ENCODE assay signal across 8 mouse cellular contexts in the genomic region with DNA sequence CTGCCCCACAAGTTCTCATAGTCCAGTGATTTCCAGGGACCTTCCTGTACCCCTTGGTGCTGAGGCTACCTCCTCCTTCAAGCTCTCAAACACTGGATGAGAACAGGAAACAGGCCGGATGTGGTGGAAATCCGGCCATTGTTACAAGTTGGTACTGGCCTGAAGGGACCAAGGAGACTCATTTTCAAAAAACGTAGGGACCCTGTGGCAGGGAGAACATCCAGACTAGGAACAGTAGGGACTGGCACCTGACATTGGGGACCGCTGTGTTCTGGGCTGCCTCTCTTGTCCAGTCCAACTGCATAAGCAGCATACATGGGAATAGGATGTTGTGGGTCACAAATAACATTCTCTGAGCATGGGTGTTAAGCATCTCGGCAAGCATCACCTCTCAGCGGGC. TPM values are rescaled to one million over a fixed set of nuclear protein-coding genes. Genes with fewer than 3 reads are reported as not detected.
DNase-seq lines count a peak whose midpoint lies in the region; ATAC-seq and TF ChIP-seq lines count a peak whose summit lies in the region.

No protein-coding gene starts in this region.

- peak overlapping the region; percentile 26 for H3K27ac ChIP-seq in liver, adult 2 months (replicated peaks; ENCODE audit: insufficient read depth, low read depth, low read length)
- H3K27ac ChIP-seq in intestine, embryonic 15.5 days, result no peak overlapping the region
- H3K27ac ChIP-seq in liver, postnatal 0 days (ENCODE audit: low read depth), result peak overlapping the region; percentile 62; the same call in 1 of the 2 replicates
- H3K27ac ChIP-seq in stomach, postnatal 0 days (replicated peaks), result 0 out of 2 replicates have a peak overlapping the region, but pooled peaks have one; percentile 2

- H3K4me3 ChIP-seq in liver, adult 2 months (ENCODE audit: insufficient read depth, low read depth, low read length), result no peak overlapping the region; the same call in 1 of the 2 replicates
- H3K4me3 ChIP-seq in intestine, embryonic 15.5 days (replicated peaks), result no peak overlapping the region
- no peak overlapping the region for H3K4me3 ChIP-seq in liver, postnatal 0 days (ENCODE audit: low read depth, low read length)
- H3K4me3 ChIP-seq in stomach, postnatal 0 days (ENCODE audit: low read depth, low read length), result no peak overlapping the region

- peak overlapping the region; percentile 32; the same call in 1 of the 2 replicates for H3K9ac ChIP-seq in liver, adult 2 months (ENCODE audit: low read depth, low read length)
- no peak overlapping the region for H3K9ac ChIP-seq in intestine, embryonic 15.5 days
- H3K9ac ChIP-seq in liver, postnatal 0 days (replicated peaks), result no peak overlapping the region; the same call in 1 of the 2 replicates
- no peak overlapping the region for H3K9ac ChIP-seq in stomach, postnatal 0 days (ENCODE audit: low read length)

- TF ChIP-seq CTCF in liver, adult 2 months (IDR thresholded peaks at IDR 0.05; ENCODE audit: low read depth, low read length), result no peak
- no peak for TF ChIP-seq CTCF in liver, postnatal 0 days (IDR thresholded peaks at IDR 0.05; ENCODE audit: low read depth)
- TF ChIP-seq CTCF in stomach, postnatal 0 days (IDR thresholded peaks at IDR 0.05; ENCODE audit: low read depth), result no peak

- H3K9me3 ChIP-seq in intestine, embryonic 15.5 days, result no peaks in the 10 kb centered on the region
- no peaks in the 10 kb centered on the region for H3K9me3 ChIP-seq in liver, postnatal 0 days (ENCODE audit: low read length)
- H3K9me3 ChIP-seq in stomach, postnatal 0 days (ENCODE audit: control insufficient read depth, low read length), result no peaks in the 10 kb centered on the region

- no peaks in the 10 kb centered on the region for H3K27me3 ChIP-seq in liver, adult 2 months (ENCODE audit: control insufficient read depth, insufficient read depth, low read length)
- H3K27me3 ChIP-seq in intestine, embryonic 15.5 days (replicated peaks), result no peaks in the 10 kb centered on the region
- no peaks in the 10 kb centered on the region for H3K27me3 ChIP-seq in liver, postnatal 0 days (ENCODE audit: insufficient read depth, low read length)
- H3K27me3 ChIP-seq in stomach, postnatal 0 days (ENCODE audit: control insufficient read depth, insufficient read depth, low read length), result no peaks in the 10 kb centered on the region

- H3K4me1 ChIP-seq in liver, adult 2 months (ENCODE audit: control insufficient read depth, insufficient read depth, low read length), result peaks cover 11% of the 10 kb centered on the region
- peaks cover 17% of the 10 kb centered on the region for H3K4me1 ChIP-seq in intestine, embryonic 15.5 days (replicated peaks)
- peaks cover 31% of the 10 kb centered on the region for H3K4me1 ChIP-seq in liver, postnatal 0 days (ENCODE audit: insufficient read depth)
- 0 out of 2 replicates have a peak, but pooled peaks cover 4% of the 10 kb centered on the region for H3K4me1 ChIP-seq in stomach, postnatal 0 days (replicated peaks; ENCODE audit: control insufficient read depth, insufficient read depth)

- no peak for ATAC-seq in intestine, embryonic 15.5 days
- no peak for ATAC-seq in liver, postnatal 0 days
- ATAC-seq in stomach, postnatal 0 days (ENCODE audit: low FRiP score, low TSS enrichment), result no peak
- no peak for ATAC-seq in megakaryocyte progenitor cell, adult 5-6 weeks (replicated peaks; ENCODE audit: poor library complexity)

- no peak for DNase-seq in liver, adult 2 months (ENCODE audit: extremely low read depth, low read depth, low spot score)
- no peak for DNase-seq in liver
- DNase-seq in liver, postnatal 0 days, result no peak
- no peak for DNase-seq in stomach, postnatal 0 days (ENCODE audit: low spot score)
- no peak for DNase-seq in layer of hippocampus, adult 11-12 months (ENCODE audit: low spot score)
- DNase-seq in layer of hippocampus, postnatal 14 days (ENCODE audit: low spot score in 2 of 2), result no peak

- no peak for TF ChIP-seq POLR2A in liver, adult 2 months (IDR thresholded peaks at IDR 0.05; ENCODE audit: extremely low read depth, insufficient read depth, low read length)

- no peak; the same call in 1 of the 2 replicates for TF ChIP-seq EP300 in liver, postnatal 0 days (IDR thresholded peaks at IDR 0.05; ENCODE audit: low read depth)
- no peak for TF ChIP-seq EP300 in stomach, postnatal 0 days (optimal IDR thresholded peaks at IDR 0.05)

- H3K36me3 ChIP-seq in liver, adult 2 months (ENCODE audit: control insufficient read depth, insufficient read depth, low read length), result peaks cover 44% of the 10 kb centered on the region
- peaks cover 36% of the 10 kb centered on the region for H3K36me3 ChIP-seq in intestine, embryonic 15.5 days
- H3K36me3 ChIP-seq in liver, postnatal 0 days (replicated peaks; ENCODE audit: insufficient read depth, low read length), result peaks cover 49% of the 10 kb centered on the region
- peaks cover 35% of the 10 kb centered on the region for H3K36me3 ChIP-seq in stomach, postnatal 0 days (ENCODE audit: control insufficient read depth, insufficient read depth, low read length)

- H3K4me2 ChIP-seq in intestine, embryonic 15.5 days (replicated peaks), result peak overlapping the region; percentile 97
- peak overlapping the region; percentile 100 for H3K4me2 ChIP-seq in liver, postnatal 0 days (ENCODE audit: low read depth, low read length)
- H3K4me2 ChIP-seq in stomach, postnatal 0 days (replicated peaks; ENCODE audit: low read depth), result no peak overlapping the region; the same call in 1 of the 2 replicates

- H3K79me2 ChIP-seq in liver, adult 2 months (ENCODE audit: control insufficient read depth, insufficient read depth, low read length), result peaks cover 8% of the 10 kb centered on the region; the same call in 1 of the 2 replicates

- WGBS in liver, adult 2 months, result 79% methylated on average over 6 of the region's 6 CpGs
- WGBS in intestine, embryonic 15.5 days, result 76% methylated on average over 6 of the region's 6 CpGs
- 52% methylated on average over 6 of the region's 6 CpGs for WGBS in liver, postnatal 0 days (ENCODE audit: insufficient replicate concordance)
- 64% methylated on average over 6 of the region's 6 CpGs for WGBS in stomach, postnatal 0 days

RNA-seq across cellular contexts. Expression of a gene that starts 3.5 kb away (rescaled TPM):
- total RNA-seq in liver, adult 2 months (2014; rRNA removed), result 20.5 and 21.7 TPM in 2 replicates
- 28.5 and 42.7 TPM in 2 replicates for polyA plus RNA-seq in liver, adult 2 months (2012; rRNA removed)
- 30.8 and 31.9 TPM in 2 replicates for polyA plus RNA-seq in intestine, embryonic 15.5 days (2015; fragmentation: Nextera tagmentation; extraction: Ambion mirVana)
- 7.5 and 8.7 TPM in 2 replicates for polyA plus RNA-seq in liver, postnatal 0 days (2015; fragmentation: Nextera tagmentation; extraction: Ambion mirVana)
- polyA plus RNA-seq in stomach, postnatal 0 days (2015; fragmentation: Nextera tagmentation; extraction: Ambion mirVana), result 13.9 TPM in 2 replicates
- total RNA-seq in megakaryocyte progenitor cell, adult 5-6 weeks (2015), result 16.5 and 19.4 TPM in 2 replicates
- total RNA-seq in megakaryocyte progenitor cell, adult 5-6 weeks (2017), result 30.2 and 32.6 TPM in 2 replicates
- 100 to 1,000 TPM; 141 to 147 TPM for total RNA-seq in layer of hippocampus, postnatal 14 days (2021)

RNA-seq across cellular contexts. Expression of a gene that starts 18.9 kb away (rescaled TPM):
- 2.5 and 4.8 TPM in 2 replicates for total RNA-seq in liver, adult 2 months (2014; rRNA removed)
- polyA plus RNA-seq in liver, adult 2 months (2012; rRNA removed), result 16.3 and 18.5 TPM in 2 replicates
- polyA plus RNA-seq in intestine, embryonic 15.5 days (2015; fragmentation: Nextera tagmentation; extraction: Ambion mirVana), result 59.1 and 65.9 TPM in 2 replicates
- polyA plus RNA-seq in liver, postnatal 0 days (2015; fragmentation: Nextera tagmentation; extraction: Ambion mirVana), result 17.2 and 20.6 TPM in 2 replicates
- 31.0 and 34.4 TPM in 2 replicates for polyA plus RNA-seq in stomach, postnatal 0 days (2015; fragmentation: Nextera tagmentation; extraction: Ambion mirVana)
- 83.1 and 83.9 TPM in 2 replicates for total RNA-seq in megakaryocyte progenitor cell, adult 5-6 weeks (2015)
- 36.3 and 38.5 TPM in 2 replicates for total RNA-seq in megakaryocyte progenitor cell, adult 5-6 weeks (2017)
- 10 to 100 TPM; 46.1 to 50.1 TPM for total RNA-seq in layer of hippocampus, postnatal 14 days (2021)

RNA-seq across cellular contexts. Expression of a gene that starts 19.3 kb away (rescaled TPM):
- 1.0 and 1.5 TPM in 2 replicates for total RNA-seq in liver, adult 2 months (2014; rRNA removed)
- polyA plus RNA-seq in liver, adult 2 months (2012; rRNA removed), result 1.00 and 2.4 TPM in 2 replicates
- polyA plus RNA-seq in intestine, embryonic 15.5 days (2015; fragmentation: Nextera tagmentation; extraction: Ambion mirVana), result 23.2 and 25.1 TPM in 2 replicates
- polyA plus RNA-seq in liver, postnatal 0 days (2015; fragmentation: Nextera tagmentation; extraction: Ambion mirVana), result 6.5 and 7.2 TPM in 2 replicates
- polyA plus RNA-seq in stomach, postnatal 0 days (2015; fragmentation: Nextera tagmentation; extraction: Ambion mirVana), result 5.7 and 7.6 TPM in 2 replicates
- total RNA-seq in megakaryocyte progenitor cell, adult 5-6 weeks (2015), result 21.8 and 27.5 TPM in 2 replicates
- 215 and 246 TPM in 2 replicates for total RNA-seq in megakaryocyte progenitor cell, adult 5-6 weeks (2017)
- total RNA-seq in layer of hippocampus, postnatal 14 days (2021), result 10 to 100 TPM; 27.6 to 34.7 TPM

RNA-seq across cellular contexts. Expression of a gene that starts 33.8 kb away (rescaled TPM):
- total RNA-seq in liver, adult 2 months (2014; rRNA removed), result not detected in 2 replicates
- polyA plus RNA-seq in liver, adult 2 months (2012; rRNA removed), result not detected in 2 replicates
- polyA plus RNA-seq in intestine, embryonic 15.5 days (2015; fragmentation: Nextera tagmentation; extraction: Ambion mirVana), result 0.75 and 1.0 TPM in 2 replicates
- not detected in 2 replicates for polyA plus RNA-seq in liver, postnatal 0 days (2015; fragmentation: Nextera tagmentation; extraction: Ambion mirVana)
- 0.15 and 0.41 TPM in 2 replicates for polyA plus RNA-seq in stomach, postnatal 0 days (2015; fragmentation: Nextera tagmentation; extraction: Ambion mirVana)
- not detected in 2 replicates for total RNA-seq in megakaryocyte progenitor cell, adult 5-6 weeks (2015)
- total RNA-seq in megakaryocyte progenitor cell, adult 5-6 weeks (2017), result 0.07 TPM in 1 of 2 replicates, not detected in the other
- 10 to 100 TPM; 22.8 to 25.8 TPM for total RNA-seq in layer of hippocampus, postnatal 14 days (2021)

RNA-seq across cellular contexts. Expression of a gene that starts 41.7 kb away (rescaled TPM):
- total RNA-seq in liver, adult 2 months (2014; rRNA removed), result 78.4 and 98.6 TPM in 2 replicates
- 94.9 and 120 TPM in 2 replicates for polyA plus RNA-seq in liver, adult 2 months (2012; rRNA removed)
- polyA plus RNA-seq in intestine, embryonic 15.5 days (2015; fragmentation: Nextera tagmentation; extraction: Ambion mirVana), result 27.8 and 33.3 TPM in 2 replicates
- 35.6 and 38.4 TPM in 2 replicates for polyA plus RNA-seq in liver, postnatal 0 days (2015; fragmentation: Nextera tagmentation; extraction: Ambion mirVana)
- 32.9 and 36.3 TPM in 2 replicates for polyA plus RNA-seq in stomach, postnatal 0 days (2015; fragmentation: Nextera tagmentation; extraction: Ambion mirVana)
- total RNA-seq in megakaryocyte progenitor cell, adult 5-6 weeks (2015), result 19.1 and 28.8 TPM in 2 replicates
- 19.8 and 36.4 TPM in 2 replicates for total RNA-seq in megakaryocyte progenitor cell, adult 5-6 weeks (2017)
- total RNA-seq in layer of hippocampus, postnatal 14 days (2021), result 10 to 100 TPM; 25.2 to 27.5 TPM
